Mouse (Mus musculus) lung, postnatal 14 days (tissue): Measurements from ENCODE around the gene Erc1.
"Not testable (repeated sequence)": the region's sequence is repeated elsewhere in the genome, so short reads cannot be mapped to it uniquely, and the experiment has no call there.

Experiments used
- DNase-seq: peaks from one replicate; pipeline ENCODE4 v3.0.0; 2021

Gene Erc1

GRCm38 (mm10) chr6:119707911-119708310 lies 140.1 kb downstream of the Erc1 start:
- DNase-seq: no peak

DNA sequence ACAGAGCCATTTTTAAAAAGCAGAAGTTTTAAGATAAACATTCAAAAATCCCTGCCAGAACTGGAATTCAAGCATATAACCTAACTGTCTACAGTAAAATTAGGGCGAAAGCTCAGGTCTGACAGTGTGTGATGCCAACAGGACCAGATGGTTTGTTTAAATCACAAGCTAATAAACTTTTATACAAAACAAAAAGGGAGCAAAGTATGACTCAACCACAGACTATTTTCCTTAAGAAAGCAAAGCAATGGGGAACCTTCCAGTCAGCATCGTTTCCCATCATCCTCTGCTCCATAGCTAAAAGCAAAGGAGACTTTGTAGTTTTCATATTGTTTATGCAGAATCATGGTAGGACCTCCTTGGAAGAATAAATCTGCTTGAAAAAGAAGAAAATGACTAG lies 143.1 kb downstream of the Erc1 start:
- DNase-seq: peak; percentile 4

GRCm38 (mm10) chr6:119692754-119693153 lies 155.2 kb downstream of the Erc1 start:
- no peak for DNase-seq

- no peak for DNase-seq
Observed at GRCm38 (mm10) chr6:119686470-119686869, 161.5 kb downstream of the Erc1 start.

DNA sequence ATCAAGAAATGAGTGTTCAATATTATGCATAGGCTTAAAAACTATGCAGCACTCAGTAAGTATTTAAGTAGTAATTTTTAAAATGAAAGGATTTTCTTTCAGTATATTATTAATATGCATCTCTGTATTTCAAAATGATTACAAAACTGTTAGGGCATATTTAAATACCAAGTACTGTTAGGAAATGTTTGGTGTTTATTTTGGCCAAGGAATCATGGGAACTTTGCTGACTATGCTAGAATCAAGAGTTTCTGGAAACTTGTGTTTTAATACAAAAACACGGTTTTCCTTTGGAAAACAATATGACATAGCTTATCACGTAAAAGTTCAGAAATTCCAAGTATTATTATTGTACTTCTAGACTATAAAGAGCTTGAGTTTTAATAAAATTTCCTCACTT lies 167.2 kb downstream of the Erc1 start:
- no peak for DNase-seq

DNA sequence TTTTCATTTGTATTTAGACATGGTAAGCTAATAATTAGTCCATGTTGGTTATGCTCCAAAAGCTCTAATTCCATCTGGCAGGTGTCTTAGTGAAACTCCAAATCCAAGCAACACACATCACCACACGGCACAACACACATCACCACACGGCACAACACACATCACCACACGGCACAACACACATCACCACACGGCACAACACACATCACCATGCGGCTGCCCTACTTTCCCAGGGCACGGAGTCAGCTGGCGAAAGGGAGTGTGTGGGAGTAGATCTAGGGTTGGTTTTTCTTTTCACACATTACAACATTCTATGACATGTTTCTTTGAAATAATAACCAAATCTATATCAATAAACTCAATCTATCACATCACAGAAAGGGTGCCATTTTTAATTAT lies 173.2 kb downstream of the Erc1 start:
- no peak for DNase-seq

GRCm38 (mm10) chr6:119674201-119674810 lies 173.7 kb downstream of the Erc1 start:
- no peak for DNase-seq

DNA sequence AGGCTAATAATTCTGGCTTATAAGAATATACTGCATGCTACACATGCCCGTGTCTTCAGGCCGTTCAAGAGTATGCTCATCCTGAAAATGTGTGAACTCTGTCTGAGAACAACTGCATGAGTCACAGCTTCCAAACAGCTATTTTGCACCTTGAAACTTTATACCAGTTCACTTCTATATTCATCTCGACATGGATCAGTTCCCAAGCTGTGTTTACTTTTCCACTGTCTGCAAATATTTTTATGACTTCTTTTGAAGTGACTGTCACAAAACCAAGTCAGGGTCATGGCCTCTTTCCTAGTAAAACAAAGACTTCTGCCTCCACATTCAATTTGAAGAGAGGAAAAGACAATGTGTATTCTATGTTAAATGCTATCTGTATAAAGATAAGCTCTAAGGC lies 178.2 kb downstream of the Erc1 start:
- no peak for DNase-seq

- no peak for DNase-seq
Observed at GRCm38 (mm10) chr6:119662936-119663335, 185.0 kb downstream of the Erc1 start.

DNA sequence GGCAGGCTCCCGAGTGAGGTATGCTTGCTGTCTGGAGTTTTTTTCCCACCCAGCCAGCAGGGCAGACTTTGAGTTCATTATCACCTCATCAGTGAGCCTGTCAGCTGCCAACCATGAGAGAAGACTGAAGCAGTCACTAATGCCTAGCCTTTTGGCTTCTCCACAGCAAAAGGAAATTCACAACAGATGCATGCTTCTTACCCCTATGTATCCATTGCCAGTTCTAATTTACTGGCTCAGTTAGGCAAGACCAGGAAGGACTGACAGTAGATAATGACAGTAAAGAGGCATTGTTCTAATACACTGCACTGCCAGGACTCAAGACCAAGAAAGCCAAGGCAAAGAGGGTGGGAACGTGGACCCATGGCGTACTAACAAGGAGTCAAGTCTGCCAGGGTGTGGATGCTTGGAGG lies 186.9 kb downstream of the Erc1 start:
- DNase-seq: no peak

DNA sequence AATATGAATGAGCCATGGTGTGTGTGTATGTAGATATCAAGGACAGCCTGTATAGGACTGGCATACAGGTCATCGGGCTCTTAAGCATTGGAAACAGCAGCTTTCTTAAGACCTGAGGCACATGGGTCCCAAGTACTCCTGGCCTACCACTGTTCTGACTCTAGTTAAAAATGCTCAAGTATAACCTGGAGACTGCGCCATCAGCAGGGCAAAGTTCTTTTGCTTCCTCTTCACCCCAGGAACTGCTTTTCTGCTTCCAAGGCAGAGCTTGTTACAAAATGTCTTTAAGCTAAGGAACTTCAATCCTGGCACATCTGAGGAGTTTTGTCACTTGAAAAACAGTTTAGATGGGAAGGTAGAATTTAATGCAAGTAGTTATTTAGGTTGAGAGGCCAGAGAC lies 189.5 kb downstream of the Erc1 start:
- DNase-seq: no peak

- no peak for DNase-seq
Observed at GRCm38 (mm10) chr6:119657418-119658178, 190.4 kb downstream of the Erc1 start.

GRCm38 (mm10) chr6:119654777-119655176 lies 193.2 kb downstream of the Erc1 start:
- DNase-seq: not testable (repeated sequence)

GRCm38 (mm10) chr6:119643880-119644460 lies 204.0 kb downstream of the Erc1 start:
- no peak for DNase-seq

DNA sequence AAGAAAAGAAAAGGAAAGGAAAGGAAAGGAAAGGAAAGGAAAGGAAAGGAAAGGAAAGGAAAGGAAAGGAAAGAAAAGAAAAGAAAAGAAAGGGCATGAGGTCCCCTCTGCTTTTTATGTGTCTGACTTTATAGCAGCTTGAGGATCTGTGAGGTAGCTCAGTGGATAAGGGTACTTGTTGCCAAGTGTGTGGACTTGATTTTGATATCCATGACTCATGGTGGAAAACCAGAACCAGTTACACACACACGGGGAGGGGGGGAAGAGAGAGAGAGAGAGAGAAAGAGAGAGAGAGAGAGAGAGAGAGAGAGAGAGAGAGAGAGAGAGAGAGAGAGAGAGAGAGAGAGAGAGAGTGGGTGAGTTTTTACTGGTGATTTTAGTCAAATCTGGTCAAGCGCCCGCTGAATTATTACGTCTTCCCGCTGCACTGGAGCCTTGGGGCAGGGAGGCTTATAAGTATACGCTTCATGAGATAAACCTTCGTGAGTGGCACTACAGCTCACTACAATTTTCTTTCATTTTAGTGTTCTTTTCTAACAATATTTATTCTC lies 204.7 kb downstream of the Erc1 start:
- no peak for DNase-seq

DNA sequence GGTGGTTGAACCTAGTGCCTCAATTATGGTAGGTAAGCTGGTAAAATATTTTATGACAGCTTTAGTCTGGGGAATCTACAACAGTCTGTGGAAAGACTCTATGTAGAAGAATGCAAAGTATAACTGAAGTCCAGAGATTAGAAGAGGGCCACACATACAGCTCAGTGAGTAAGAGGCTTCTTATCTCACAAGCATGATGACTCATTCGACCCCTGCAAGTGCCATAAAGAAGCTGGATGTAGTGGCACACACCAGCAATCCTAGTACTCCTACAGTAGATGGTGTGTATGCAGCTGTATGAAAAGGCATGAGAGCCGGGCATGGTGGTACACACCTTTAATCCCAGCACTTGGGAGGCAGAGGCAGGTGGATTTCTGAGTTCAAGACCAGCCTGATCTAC lies 205.2 kb downstream of the Erc1 start:
- DNase-seq: no peak

DNA sequence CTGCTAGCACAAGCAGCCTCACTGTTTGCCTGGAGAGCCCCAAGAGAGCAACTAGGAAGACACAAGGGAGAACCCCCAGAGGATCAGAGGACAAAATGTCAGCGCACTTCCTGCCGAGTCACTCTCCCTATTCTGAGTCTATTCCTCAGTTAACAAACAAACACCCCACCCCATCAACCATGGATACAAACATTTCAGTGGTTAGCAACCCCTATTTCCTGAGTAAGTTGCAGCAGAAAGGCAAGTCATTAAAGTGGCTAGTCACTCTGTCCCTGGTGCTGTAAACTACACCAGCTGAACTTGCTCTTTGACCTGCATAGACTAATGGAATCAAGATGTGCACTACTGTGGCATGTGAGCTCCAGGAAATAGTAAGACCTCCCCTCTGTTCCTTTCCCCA lies 212.3 kb downstream of the Erc1 start:
- peak; percentile 6 for DNase-seq

DNA sequence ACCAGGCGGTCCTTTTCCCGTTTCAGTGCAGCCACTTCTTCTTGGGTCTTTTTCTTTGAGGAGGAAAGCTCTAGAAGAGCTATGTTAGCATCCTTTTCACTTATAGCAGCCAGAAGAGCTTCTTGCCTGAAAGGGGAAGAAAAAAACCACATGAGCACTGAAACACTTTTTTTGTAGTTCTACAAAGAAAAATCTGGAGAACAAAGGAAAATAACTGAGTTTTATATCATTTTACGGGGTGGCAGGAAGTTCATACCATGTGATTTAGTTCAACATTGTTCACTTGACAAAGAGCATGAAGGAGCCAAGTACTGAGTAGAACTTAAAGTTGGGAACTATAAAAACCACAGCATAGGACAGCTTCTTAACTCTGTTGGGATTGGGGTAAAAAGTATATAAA lies 217.3 kb downstream of the Erc1 start:
- DNase-seq: no peak

DNA sequence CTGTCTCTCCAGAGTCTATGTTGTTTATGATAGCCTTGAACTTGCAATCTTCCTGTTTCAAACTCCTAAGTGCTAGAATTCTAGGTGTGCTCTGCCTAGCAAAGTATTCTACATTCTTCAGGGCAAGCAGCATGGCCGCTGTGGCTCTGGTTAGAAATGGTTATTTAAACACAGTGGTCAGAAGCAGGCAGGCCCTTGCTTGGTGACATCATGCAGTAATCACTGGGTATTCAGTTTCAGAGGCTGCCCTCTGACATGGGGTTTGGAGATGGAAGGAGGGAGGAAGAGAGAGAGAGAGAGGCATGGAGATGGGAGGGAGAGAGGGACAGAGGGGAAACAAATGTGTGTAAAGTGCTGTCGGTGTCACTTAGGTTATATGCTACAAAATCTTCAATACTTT lies 246.6 kb downstream of the Erc1 start:
- no peak for DNase-seq

GRCm38 (mm10) chr6:119595440-119595839 lies 252.5 kb downstream of the Erc1 start:
- DNase-seq: no peak

GRCm38 (mm10) chr6:119590872-119591271 lies 257.1 kb downstream of the Erc1 start:
- DNase-seq: no peak

GRCm38 (mm10) chr6:119587897-119588296 lies 260.1 kb downstream of the Erc1 start:
- DNase-seq: no peak

DNA sequence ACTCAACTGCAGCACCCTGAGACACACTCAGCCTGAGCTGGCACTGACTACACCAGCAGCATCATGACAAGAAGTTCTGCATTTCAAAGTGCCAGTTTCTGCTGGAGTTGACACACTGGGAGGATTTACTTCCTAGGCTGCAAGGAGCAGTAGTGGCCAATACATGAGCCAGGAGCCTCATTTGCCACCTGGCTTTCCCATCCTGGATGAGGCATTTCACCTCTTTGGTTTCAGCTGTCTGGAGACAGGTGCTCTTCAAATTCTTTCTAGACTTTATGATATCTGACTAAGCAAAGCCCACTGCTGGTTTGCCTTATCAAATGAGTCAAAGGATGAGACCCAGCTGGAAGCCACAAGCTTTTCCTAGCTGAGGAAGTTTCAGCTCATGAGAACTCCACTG lies 260.5 kb downstream of the Erc1 start:
- DNase-seq: no peak
